Mouse (Mus musculus): ENCODE measurements around the gene Zmynd8. TPM values are rescaled to one million over a fixed set of nuclear protein-coding genes. Genes with fewer than 3 reads are reported as not detected.

Zmynd8 gene
- polyA plus RNA-seq, 1 experiment from 2014 or later = 68.7 TPM

DNA sequence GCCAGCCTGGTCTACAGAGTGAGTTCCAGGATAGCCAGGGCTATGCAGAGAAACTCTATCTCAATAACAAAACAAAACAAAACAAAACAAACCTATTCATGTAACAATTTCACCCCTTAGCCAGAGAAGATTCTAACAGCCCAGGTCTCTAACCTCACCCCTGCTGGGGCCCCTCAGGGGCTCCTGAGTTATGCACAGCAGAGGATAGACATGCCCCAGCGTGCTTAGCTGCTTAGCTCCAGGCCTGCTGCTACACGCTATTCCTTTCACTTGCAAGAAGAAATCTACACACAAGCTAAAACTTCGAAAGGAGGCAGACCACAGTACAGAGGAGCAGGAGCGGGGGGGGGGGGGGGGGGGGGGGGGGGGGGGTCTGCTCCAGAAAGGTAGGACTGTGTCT is 4.3 kb downstream of the Zmynd8 start:
- Histone ChIP-seq H3K27me3 (replicated peaks) (no peaks in the 10 kb centered on the region), H3K9me3 (no peaks in the 10 kb centered on the region), H3K4me1 (peaks cover 20% of the 10 kb centered on the region), H3K36me3 (no peaks in the 10 kb centered on the region), H3K27ac (no peak overlapping the region), H3K9ac (no peak overlapping the region), H3K4me3 (no peak overlapping the region), H3K4me2 (replicated peaks) (no peak overlapping the region)
- WGBS = 61% methylated on average over 4 of the region's 4 CpGs
- no peak for ATAC-seq (ENCODE audit: low FRiP score, low read depth)

DNA sequence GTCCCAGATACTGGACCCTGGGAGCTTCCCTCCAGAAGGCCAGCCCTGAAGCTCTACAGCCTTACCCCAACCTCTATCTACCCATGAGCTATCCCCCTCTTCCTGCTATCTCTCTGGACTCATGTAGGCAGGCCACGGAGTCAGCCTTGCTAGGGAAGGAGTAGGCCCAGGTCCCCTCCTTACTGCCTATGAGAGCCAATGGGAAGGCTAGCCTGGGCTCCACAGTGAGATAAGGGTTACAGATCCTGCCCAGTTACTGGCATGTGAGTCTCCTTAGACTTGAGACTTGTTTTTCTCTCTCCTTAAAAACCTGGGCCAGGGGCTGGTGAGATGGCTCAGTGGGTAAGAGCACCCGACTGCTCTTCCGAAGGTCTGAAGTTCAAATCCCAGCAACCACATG is 5.6 kb downstream of the Zmynd8 start:
- H3K9me3 ChIP-seq = no peaks in the 10 kb centered on the region
- peaks cover 21% of the 10 kb centered on the region for H3K4me1 ChIP-seq
- WGBS = 92% methylated on average over 3 of the region's 3 CpGs
- no peaks in the 10 kb centered on the region for H3K27me3 ChIP-seq (replicated peaks)
- no peak for ATAC-seq (ENCODE audit: low FRiP score, low read depth)
- H3K4me3 ChIP-seq = no peak overlapping the region
- H3K9ac ChIP-seq = no peak overlapping the region
- H3K36me3 ChIP-seq = no peaks in the 10 kb centered on the region
- H3K27ac ChIP-seq = no peak overlapping the region
- H3K4me2 ChIP-seq (replicated peaks) = no peak overlapping the region

- Histone ChIP-seq H3K36me3 (no peaks in the 10 kb centered on the region), H3K27me3 (replicated peaks) (no peaks in the 10 kb centered on the region), H3K4me3 (no peak overlapping the region), H3K27ac (no peak overlapping the region), H3K9me3 (no peaks in the 10 kb centered on the region), H3K4me2 (replicated peaks) (no peak overlapping the region), H3K9ac (no peak overlapping the region), H3K4me1 (peaks cover 27% of the 10 kb centered on the region)
- no peak for ATAC-seq (ENCODE audit: low FRiP score, low read depth)
- WGBS = 84% methylated on average over 5 of the region's 5 CpGs
Measured at GRCm38 (mm10) chr2:165892626-165893025, 6.2 kb downstream of the Zmynd8 start.

GRCm38 (mm10) chr2:165890401-165890800 is 8.4 kb downstream of the Zmynd8 start:
- 85% methylated on average over 10 of the region's 10 CpGs for WGBS
- no peak overlapping the region for H3K4me3 ChIP-seq
- no peak for ATAC-seq (ENCODE audit: low FRiP score, low read depth)
- no peak overlapping the region for H3K9ac ChIP-seq
- no peaks in the 10 kb centered on the region for H3K27me3 ChIP-seq (replicated peaks)
- peaks cover 49% of the 10 kb centered on the region for H3K4me1 ChIP-seq
- H3K9me3 ChIP-seq = no peaks in the 10 kb centered on the region
- no peak overlapping the region for H3K27ac ChIP-seq
- H3K4me2 ChIP-seq (replicated peaks) = no peak overlapping the region
- no peaks in the 10 kb centered on the region for H3K36me3 ChIP-seq

DNA sequence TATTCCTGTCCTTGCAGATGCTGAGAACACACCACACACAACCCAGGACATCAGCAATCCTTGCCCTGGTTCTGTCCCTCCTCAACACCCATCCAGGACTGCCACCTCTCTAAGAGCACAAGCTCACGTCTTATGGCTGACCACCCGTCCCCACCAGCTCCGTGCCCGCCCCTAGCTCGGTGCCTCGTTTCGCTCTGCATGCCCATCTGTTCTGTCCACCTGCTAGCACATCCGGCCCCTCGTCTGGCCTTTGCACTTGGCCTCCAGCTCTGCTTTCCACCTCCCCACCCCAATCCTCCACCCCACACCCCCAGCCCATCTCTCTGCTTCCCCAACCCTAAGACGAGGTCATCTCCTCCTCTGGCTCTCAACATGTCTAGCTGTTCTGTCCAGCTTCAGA is 8.9 kb downstream of the Zmynd8 start:
- H3K4me3 ChIP-seq = no peak overlapping the region
- no peak overlapping the region for H3K4me2 ChIP-seq (replicated peaks)
- H3K27ac ChIP-seq = no peak overlapping the region
- no peaks in the 10 kb centered on the region for H3K9me3 ChIP-seq
- 73% methylated on average over 10 of the region's 10 CpGs for WGBS
- H3K27me3 ChIP-seq (replicated peaks) = no peaks in the 10 kb centered on the region
- peaks cover 54% of the 10 kb centered on the region for H3K4me1 ChIP-seq
- H3K36me3 ChIP-seq = no peaks in the 10 kb centered on the region
- no peak for ATAC-seq (ENCODE audit: low FRiP score, low read depth)
- 0 out of 2 replicates have a peak overlapping the region, but pooled peaks have one; percentile 13 for H3K9ac ChIP-seq

DNA sequence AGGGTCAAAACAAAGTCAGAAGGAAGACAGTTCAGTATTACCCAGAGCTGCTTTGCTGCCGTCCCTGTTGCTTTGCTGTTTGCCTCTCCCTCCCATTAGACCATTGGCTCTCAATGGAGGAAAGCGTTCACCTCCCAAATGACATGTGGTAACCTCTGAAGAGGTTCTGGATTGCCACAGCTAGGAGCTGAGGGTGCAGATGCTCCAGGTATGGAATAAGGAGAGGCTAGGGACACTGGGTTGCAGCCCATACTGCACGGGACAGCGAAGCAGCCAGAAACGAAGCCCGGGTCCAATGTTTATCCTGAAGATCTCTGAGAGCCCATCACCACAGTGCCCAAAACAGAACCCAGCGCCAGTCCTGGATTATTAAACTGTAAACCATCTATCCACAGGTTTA is 9.6 kb downstream of the Zmynd8 start:
- H3K4me2 ChIP-seq (replicated peaks) = no peak overlapping the region
- H3K9ac ChIP-seq = 0 out of 2 replicates have a peak overlapping the region, but pooled peaks have one; percentile 13
- H3K9me3 ChIP-seq = no peaks in the 10 kb centered on the region
- WGBS = 65% methylated on average over 7 of the region's 7 CpGs
- peaks cover 58% of the 10 kb centered on the region for H3K4me1 ChIP-seq
- ATAC-seq (ENCODE audit: low FRiP score, low read depth) = no peak
- no peaks in the 10 kb centered on the region for H3K36me3 ChIP-seq
- H3K27ac ChIP-seq = peak overlapping the region; percentile 43; the same call in 1 of the 2 replicates
- H3K27me3 ChIP-seq (replicated peaks) = no peaks in the 10 kb centered on the region
- no peak overlapping the region for H3K4me3 ChIP-seq

GRCm38 (mm10) chr2:165888813-165889221 is 10.0 kb downstream of the Zmynd8 start:
- H3K9me3 ChIP-seq = no peaks in the 10 kb centered on the region
- H3K4me1 ChIP-seq = peaks cover 63% of the 10 kb centered on the region
- H3K4me2 ChIP-seq (replicated peaks) = peak overlapping the region; percentile 31; the same call in 1 of the 2 replicates
- H3K27ac ChIP-seq = peak overlapping the region; percentile 100
- WGBS = 14% methylated on average over 3 of the region's 3 CpGs
- no peaks in the 10 kb centered on the region for H3K36me3 ChIP-seq
- H3K9ac ChIP-seq = 0 out of 2 replicates have a peak overlapping the region, but pooled peaks have one; percentile 51
- no peaks in the 10 kb centered on the region for H3K27me3 ChIP-seq (replicated peaks)
- no peak overlapping the region for H3K4me3 ChIP-seq
- no peak for ATAC-seq (ENCODE audit: low FRiP score, low read depth)

DNA sequence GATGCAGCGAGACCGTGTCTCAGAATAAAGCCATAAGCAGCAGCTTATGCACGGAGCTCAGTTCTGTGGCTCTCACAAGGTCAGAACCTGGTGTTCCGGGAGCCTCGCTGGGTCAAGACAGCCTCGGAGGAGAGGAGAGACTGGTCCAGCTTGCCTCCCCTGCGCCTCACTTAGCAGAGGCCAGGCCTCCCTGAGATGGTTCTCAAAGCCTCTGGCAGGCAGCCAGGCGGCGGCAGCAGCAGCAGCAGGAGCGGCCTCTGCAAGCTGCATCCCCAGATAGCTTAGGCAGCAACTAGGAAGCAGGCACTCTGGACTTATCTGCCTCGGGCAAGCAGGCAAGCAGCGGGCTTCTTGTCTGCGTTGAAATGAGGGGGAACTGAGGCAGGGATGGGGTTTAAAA is 10.4 kb downstream of the Zmynd8 start:
- H3K4me1 ChIP-seq = peaks cover 67% of the 10 kb centered on the region
- peak; percentile 34 for ATAC-seq (ENCODE audit: low FRiP score, low read depth)
- no peaks in the 10 kb centered on the region for H3K27me3 ChIP-seq (replicated peaks)
- H3K9ac ChIP-seq = peak overlapping the region; percentile 51
- 17% methylated on average over 13 of the region's 13 CpGs for WGBS
- no peaks in the 10 kb centered on the region for H3K9me3 ChIP-seq
- H3K4me2 ChIP-seq (replicated peaks) = peak overlapping the region; percentile 31
- H3K27ac ChIP-seq = peak overlapping the region; percentile 100
- H3K36me3 ChIP-seq = no peaks in the 10 kb centered on the region
- H3K4me3 ChIP-seq = no peak overlapping the region

DNA sequence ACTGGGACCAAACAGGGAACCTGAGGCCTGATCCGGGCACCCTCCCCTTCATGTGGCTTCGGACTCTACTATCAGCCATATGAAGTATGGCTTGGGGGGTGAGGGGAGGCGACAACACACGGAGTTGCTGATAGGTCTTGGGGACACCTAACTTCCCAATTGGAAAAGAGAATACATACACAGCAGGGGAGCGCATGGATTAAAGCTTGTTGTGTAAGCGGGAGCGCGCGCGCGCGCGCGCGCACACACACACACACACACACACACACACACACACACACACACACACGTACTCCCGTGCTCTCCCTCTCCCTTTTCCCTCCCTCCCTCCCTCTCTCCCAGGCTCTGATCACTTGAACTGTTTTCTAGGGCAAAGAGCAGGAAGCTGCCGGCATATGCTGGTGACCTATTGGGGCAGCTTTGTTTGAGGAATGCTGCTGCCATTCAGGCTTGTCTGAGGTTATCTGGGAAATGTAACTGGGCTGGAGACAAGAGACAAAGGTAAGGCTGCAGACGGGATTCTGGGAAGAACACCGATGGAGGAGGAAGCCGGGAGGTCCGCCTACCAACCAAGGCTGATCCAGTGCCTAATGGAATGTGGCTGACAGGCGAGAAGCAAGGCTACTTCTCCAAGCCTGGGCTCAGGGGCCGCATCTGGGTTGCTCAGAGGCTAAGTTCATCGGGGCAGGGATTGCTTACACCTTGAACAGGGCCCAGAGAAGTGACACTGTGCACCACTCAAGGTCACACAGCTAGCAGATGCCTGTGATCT is 11.8 kb downstream of the Zmynd8 start:
- Histone ChIP-seq H3K4me2 (replicated peaks) (peak overlapping the region; percentile 43), H3K27ac (peak overlapping the region; percentile 100), H3K4me1 (peaks cover 80% of the 10 kb centered on the region), H3K27me3 (replicated peaks) (no peaks in the 10 kb centered on the region), H3K36me3 (no peaks in the 10 kb centered on the region), H3K9me3 (no peaks in the 10 kb centered on the region), H3K9ac (peak overlapping the region; percentile 41), H3K4me3 (no peak overlapping the region)
- WGBS = 4% methylated on average over 25 of the region's 25 CpGs
- ATAC-seq (ENCODE audit: low FRiP score, low read depth) = no peak

- no peak for ATAC-seq (ENCODE audit: low FRiP score, low read depth)
- H3K9me3 ChIP-seq = no peaks in the 10 kb centered on the region
- WGBS = under 1% methylated on average over 3 of the region's 3 CpGs
- peak overlapping the region; percentile 100 for H3K27ac ChIP-seq
- H3K4me1 ChIP-seq = peaks cover 86% of the 10 kb centered on the region
- peak overlapping the region; percentile 43 for H3K4me2 ChIP-seq (replicated peaks)
- no peaks in the 10 kb centered on the region for H3K27me3 ChIP-seq (replicated peaks)
- H3K9ac ChIP-seq = no peak overlapping the region; the same call in 1 of the 2 replicates
- no peak overlapping the region for H3K4me3 ChIP-seq
- H3K36me3 ChIP-seq = no peaks in the 10 kb centered on the region
Measured at GRCm38 (mm10) chr2:165886482-165886856, 12.3 kb downstream of the Zmynd8 start.

GRCm38 (mm10) chr2:165885951-165886320 is 12.9 kb downstream of the Zmynd8 start:
- H3K27ac ChIP-seq = peak overlapping the region; percentile 100
- peak overlapping the region; percentile 80 for H3K4me2 ChIP-seq (replicated peaks)
- H3K4me1 ChIP-seq = peaks cover 92% of the 10 kb centered on the region
- peak overlapping the region; percentile 66 for H3K9ac ChIP-seq
- no peaks in the 10 kb centered on the region for H3K36me3 ChIP-seq
- H3K9me3 ChIP-seq = no peaks in the 10 kb centered on the region
- 14% methylated on average over 4 of the region's 4 CpGs for WGBS
- no peaks in the 10 kb centered on the region for H3K27me3 ChIP-seq (replicated peaks)
- ATAC-seq (ENCODE audit: low FRiP score, low read depth) = no peak
- no peak overlapping the region for H3K4me3 ChIP-seq

DNA sequence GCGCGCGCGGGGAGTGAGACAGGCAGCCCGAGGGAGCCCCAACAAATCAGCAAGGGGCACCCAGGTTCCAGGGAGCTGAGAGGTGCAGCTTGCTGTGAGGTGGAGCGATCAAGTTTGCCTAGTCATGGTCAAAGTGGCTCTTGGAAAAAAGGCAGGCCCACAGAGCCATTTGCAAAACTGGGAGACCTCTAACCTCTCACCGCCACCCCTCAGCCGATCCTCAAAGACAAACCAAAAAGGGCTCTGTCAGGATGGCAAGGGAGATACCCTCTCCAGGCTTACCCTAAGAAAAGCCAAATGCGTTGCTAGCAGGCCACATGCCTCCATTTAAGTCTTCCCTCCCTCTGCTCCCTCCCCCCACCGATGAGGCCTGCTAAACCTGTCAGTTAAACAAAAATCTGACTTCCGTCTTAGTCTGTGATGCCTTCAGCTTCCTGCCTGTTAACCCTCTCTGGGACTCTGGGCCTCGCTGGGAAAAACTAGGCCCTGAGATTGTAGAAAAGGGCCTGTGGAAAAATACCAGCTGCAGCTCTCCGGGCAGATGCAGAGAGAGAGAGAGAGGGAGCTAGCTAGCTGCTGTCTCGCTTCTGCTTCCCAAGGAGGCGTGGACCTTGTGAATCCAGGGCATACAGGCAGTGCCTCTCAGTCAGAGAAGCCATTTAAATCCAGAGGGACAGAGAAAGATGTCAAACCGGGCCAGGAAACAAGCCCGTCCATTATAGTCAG is 13.4 kb downstream of the Zmynd8 start:
- peak; percentile 29; the same call in 1 of the 2 replicates for ATAC-seq (ENCODE audit: low FRiP score, low read depth)
- peak overlapping the region; percentile 66 for H3K9ac ChIP-seq
- H3K4me3 ChIP-seq = no peak overlapping the region
- H3K27ac ChIP-seq = peak overlapping the region; percentile 100
- peak overlapping the region; percentile 80 for H3K4me2 ChIP-seq (replicated peaks)
- no peaks in the 10 kb centered on the region for H3K9me3 ChIP-seq
- H3K4me1 ChIP-seq = peaks cover 96% of the 10 kb centered on the region
- H3K27me3 ChIP-seq (replicated peaks) = no peaks in the 10 kb centered on the region
- WGBS = 3% methylated on average over 17 of the region's 17 CpGs
- H3K36me3 ChIP-seq = no peaks in the 10 kb centered on the region
